Mouse (Mus musculus): ENCODE measurements around the gene Wipi1. TPM values are rescaled to one million over a fixed set of nuclear protein-coding genes. Genes with fewer than 3 reads are reported as not detected.

Wipi1 gene
- polyA plus RNA-seq, 1 experiment from 2014 or later: 31.7 TPM

DNA sequence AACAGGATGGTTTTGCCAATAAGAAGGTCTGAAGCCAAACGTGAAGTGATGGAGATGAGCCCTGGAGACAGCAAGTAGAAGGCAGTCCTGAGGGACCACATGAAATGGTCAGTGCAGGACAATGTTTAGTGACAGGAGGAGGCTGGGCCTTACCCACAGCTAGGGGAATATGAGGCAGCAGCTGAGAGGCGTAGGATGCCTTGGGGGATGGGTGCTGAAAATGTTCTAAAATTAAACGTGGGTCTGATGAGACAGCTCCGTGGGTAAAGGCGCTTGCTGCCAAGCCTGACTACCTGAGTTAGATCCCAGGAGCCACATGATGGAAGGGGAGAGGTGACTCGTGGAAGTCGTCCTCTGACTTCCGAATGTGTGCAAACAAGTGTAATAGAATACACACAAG is 21.8 kb downstream of the Wipi1 start:
- Histone ChIP-seq H3K4me1 (peaks cover 45% of the 10 kb centered on the region), H3K27me3 (replicated peaks) (no peaks in the 10 kb centered on the region), H3K27ac (no peak overlapping the region), H3K36me3 (peaks cover 51% of the 10 kb centered on the region), H3K4me2 (no peak overlapping the region), H3K9ac (no peak overlapping the region), H3K4me3 (no peak overlapping the region), H3K9me3 (replicated peaks) (no peaks in the 10 kb centered on the region)
- WGBS (ENCODE audit: insufficient replicate concordance): 79% methylated on average over 8 of the region's 8 CpGs
- no peak for ATAC-seq

DNA sequence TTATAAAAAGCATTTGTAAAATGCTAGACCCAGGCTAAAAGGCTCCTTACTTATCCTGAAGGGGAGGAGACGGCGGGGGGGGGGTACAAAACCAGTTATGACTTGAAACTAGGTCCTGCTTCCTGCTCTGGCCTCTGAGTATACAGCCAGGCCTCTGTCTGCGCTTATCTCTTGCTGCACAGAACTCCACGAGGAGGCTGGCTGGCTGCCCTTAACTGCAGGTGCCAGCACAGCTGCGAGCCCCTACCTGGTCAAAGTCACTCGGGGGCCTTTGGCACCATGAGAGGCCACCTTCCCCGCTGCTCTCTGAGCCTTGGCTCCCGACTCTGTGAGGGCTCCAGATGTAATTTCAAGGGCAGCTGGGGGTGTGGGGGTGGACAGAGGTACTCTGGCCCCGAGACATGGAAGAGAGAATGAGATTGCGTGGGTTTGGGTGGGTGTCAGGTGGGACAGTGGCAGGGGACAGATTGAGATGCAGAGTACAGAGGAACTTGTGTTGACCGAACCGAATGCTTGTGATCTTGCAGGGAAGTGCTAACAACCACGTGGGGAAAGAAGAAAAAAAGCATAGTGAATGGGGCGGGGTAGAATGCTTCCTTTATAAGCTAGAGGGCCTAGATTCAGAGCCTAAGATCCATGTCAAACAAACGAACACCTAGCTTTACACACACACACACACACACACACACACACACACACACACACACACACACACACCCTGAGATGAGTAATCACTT is 24.0 kb downstream of the Wipi1 start:
- Histone ChIP-seq H3K27me3 (replicated peaks) (no peaks in the 10 kb centered on the region), H3K9ac (peak overlapping the region; percentile 64), H3K9me3 (replicated peaks) (no peaks in the 10 kb centered on the region), H3K4me2 (peak overlapping the region; percentile 75), H3K4me3 (peak overlapping the region; percentile 32), H3K27ac (peak overlapping the region; percentile 87), H3K4me1 (peaks cover 60% of the 10 kb centered on the region), H3K36me3 (peaks cover 51% of the 10 kb centered on the region)
- ATAC-seq: peak; percentile 95
- WGBS (ENCODE audit: insufficient replicate concordance): 17% methylated on average over 14 of the region's 15 CpGs

DNA sequence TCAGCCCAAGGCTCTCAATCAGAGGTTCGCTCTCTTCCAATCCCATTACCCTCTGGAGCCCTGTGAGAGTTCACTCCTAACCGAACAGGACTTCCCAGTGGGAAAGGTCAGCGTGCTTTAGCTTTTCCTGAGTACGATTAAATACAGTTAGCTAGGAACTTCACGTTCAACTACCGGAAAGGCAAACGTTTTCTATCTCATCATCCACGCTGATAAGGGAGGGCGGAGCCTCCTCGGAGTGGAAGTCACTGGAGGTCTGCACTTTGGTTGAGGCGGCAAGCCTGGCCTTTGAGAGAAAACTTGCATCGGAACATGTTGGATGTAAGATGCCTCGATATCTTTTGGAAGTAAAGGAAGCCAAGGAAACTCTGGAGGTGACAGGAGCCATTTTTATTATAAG is 24.7 kb downstream of the Wipi1 start:
- WGBS (ENCODE audit: insufficient replicate concordance): 17% methylated on average over 13 of the region's 13 CpGs
- peaks cover 51% of the 10 kb centered on the region for H3K36me3 ChIP-seq
- peaks cover 67% of the 10 kb centered on the region for H3K4me1 ChIP-seq
- peak overlapping the region; percentile 87 for H3K27ac ChIP-seq
- peak overlapping the region; percentile 32 for H3K4me3 ChIP-seq
- no peak; the same call in 1 of the 2 replicates for ATAC-seq
- peak overlapping the region; percentile 64 for H3K9ac ChIP-seq
- no peaks in the 10 kb centered on the region for H3K27me3 ChIP-seq (replicated peaks)
- H3K4me2 ChIP-seq: peak overlapping the region; percentile 75
- H3K9me3 ChIP-seq (replicated peaks): no peaks in the 10 kb centered on the region

DNA sequence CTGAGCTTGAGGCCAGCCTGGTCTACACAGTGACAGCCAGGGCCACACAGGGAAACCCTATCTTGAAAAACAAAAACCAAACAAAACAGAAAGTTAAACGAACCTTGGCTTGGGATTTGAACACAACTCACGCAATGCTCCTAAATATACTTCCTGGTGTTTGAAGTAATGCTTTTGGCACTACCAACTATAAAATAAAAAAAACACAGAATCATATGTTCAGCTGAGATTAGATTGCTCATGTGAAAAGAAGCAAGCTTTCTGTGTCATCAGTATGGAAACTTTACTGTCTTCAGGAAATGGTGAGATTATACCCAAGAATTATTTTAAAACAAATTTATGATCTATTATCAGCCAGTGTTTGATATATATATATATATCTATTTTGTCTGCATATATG is 25.3 kb downstream of the Wipi1 start:
- H3K4me1 ChIP-seq: peaks cover 67% of the 10 kb centered on the region
- peak overlapping the region; percentile 87 for H3K27ac ChIP-seq

DNA sequence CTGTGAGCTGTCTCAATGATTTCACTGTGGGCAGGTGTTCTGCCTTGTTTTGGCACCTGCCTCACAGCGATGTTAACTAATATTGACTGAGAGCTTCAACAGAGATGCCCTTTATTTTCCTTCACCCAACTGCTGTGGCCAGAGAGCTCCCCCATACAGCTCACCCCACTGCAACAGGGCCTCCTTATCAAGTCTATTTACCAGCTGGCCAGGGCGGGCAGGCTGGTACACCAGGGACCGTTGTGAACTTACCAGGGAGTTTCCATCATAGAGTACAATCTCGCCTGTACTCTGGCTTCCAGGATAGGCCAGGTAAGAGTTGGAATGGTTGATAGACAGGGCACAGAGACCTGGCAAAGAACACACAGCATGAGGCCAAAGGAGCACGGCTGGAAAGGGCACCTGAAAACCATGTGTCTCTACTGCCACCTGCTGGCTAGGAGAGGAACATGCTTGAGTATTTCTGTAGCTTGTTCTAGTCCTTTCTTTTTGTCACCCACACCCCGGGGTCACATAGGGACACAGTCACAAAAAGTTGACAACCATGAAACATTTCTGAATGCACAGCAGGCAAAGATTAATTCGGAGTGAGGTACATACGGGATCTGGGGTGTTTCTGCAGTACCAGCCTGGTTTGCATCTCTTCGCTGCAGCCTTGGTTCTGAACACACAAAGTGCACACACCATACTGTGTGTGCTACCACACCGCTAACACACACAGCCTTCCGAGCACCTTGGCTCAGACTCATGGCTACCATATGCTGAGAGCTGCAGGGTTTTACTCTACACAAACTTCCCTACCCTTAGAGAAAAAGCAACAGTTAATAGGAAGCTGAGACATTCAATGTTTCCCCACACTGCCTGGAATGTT is 26.7 kb downstream of the Wipi1 start:
- peak overlapping the region; percentile 68 for H3K27ac ChIP-seq
- H3K27me3 ChIP-seq (replicated peaks): no peaks in the 10 kb centered on the region
- no peak overlapping the region for H3K4me3 ChIP-seq
- H3K9ac ChIP-seq: peak overlapping the region; percentile 54
- peak; percentile 56 for ATAC-seq
- peaks cover 67% of the 10 kb centered on the region for H3K4me1 ChIP-seq
- WGBS (ENCODE audit: insufficient replicate concordance): 30% methylated on average over 11 of the region's 11 CpGs
- H3K36me3 ChIP-seq: peaks cover 67% of the 10 kb centered on the region
- H3K9me3 ChIP-seq (replicated peaks): no peaks in the 10 kb centered on the region
- peak overlapping the region; percentile 37 for H3K4me2 ChIP-seq

More for the DNA sequence above, 25.3 kb downstream of the Wipi1 start:
- ATAC-seq: no peak
- no peak overlapping the region for H3K4me3 ChIP-seq
- H3K27me3 ChIP-seq (replicated peaks): no peaks in the 10 kb centered on the region
- H3K9ac ChIP-seq: no peak overlapping the region
- H3K36me3 ChIP-seq: peaks cover 57% of the 10 kb centered on the region
- WGBS (ENCODE audit: insufficient replicate concordance): 36% methylated on average over 2 of the region's 2 CpGs
- H3K9me3 ChIP-seq (replicated peaks): no peaks in the 10 kb centered on the region
- no peak overlapping the region for H3K4me2 ChIP-seq

DNA sequence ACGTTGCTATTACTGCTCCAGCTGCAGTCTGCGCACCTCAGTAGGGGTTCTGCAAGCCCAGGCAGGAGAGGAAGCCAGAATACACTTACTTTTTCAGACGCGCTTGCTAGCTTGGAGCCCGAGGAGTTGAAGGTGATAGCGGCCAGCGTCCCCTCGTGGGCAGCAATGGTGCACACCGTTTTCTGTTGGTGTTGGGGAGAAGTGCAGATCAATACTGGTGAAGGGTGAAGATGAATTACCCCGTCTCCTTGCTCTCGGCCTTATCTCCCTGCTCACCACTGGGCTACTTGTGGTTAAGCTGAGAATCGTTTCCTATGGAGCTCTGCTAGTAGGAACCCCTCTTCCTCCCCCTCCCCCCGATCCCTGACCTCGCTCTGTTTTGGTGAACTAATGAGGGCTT is 27.8 kb downstream of the Wipi1 start:
- Histone ChIP-seq H3K27ac (peak overlapping the region; percentile 68; the same call in 1 of the 2 replicates), H3K36me3 (peaks cover 67% of the 10 kb centered on the region), H3K4me3 (no peak overlapping the region)

DNA sequence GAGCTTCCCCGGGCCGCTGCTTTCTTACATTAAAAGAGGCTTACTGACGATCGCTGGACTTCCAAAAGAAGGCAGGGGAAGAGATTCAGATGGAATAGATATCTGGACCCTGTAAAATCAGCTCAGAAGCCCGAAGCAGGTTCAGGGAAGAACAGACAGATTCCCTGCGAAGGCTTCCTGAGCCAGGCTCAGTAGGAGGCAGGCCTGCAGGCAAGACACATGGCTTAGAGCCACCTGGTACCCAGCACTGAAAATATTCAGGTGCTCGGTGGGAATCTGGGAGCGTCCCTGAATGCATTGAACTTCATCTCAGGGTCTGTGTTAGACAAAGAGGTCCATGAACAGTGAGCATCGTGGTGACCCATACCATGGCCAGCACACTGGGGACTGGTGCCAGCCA is 31.8 kb downstream of the Wipi1 start:
- ATAC-seq: no peak
- H3K4me3 ChIP-seq: no peak overlapping the region
- no peak overlapping the region for H3K9ac ChIP-seq
- H3K4me2 ChIP-seq: no peak overlapping the region
- H3K27me3 ChIP-seq (replicated peaks): no peaks in the 10 kb centered on the region
- no peaks in the 10 kb centered on the region for H3K9me3 ChIP-seq (replicated peaks)
- no peak overlapping the region for H3K27ac ChIP-seq
- peaks cover 33% of the 10 kb centered on the region for H3K4me1 ChIP-seq
- H3K36me3 ChIP-seq: peaks cover 97% of the 10 kb centered on the region
- 87% methylated on average over 9 of the region's 9 CpGs for WGBS (ENCODE audit: insufficient replicate concordance)

More for the DNA sequence above, 27.8 kb downstream of the Wipi1 start:
- Histone ChIP-seq H3K9ac (0 out of 2 replicates have a peak overlapping the region, but pooled peaks have one; percentile 20), H3K27me3 (replicated peaks) (no peaks in the 10 kb centered on the region), H3K9me3 (replicated peaks) (no peaks in the 10 kb centered on the region), H3K4me2 (no peak overlapping the region), H3K4me1 (peaks cover 66% of the 10 kb centered on the region)
- 28% methylated on average over 14 of the region's 14 CpGs for WGBS (ENCODE audit: insufficient replicate concordance)
- ATAC-seq: no peak

DNA sequence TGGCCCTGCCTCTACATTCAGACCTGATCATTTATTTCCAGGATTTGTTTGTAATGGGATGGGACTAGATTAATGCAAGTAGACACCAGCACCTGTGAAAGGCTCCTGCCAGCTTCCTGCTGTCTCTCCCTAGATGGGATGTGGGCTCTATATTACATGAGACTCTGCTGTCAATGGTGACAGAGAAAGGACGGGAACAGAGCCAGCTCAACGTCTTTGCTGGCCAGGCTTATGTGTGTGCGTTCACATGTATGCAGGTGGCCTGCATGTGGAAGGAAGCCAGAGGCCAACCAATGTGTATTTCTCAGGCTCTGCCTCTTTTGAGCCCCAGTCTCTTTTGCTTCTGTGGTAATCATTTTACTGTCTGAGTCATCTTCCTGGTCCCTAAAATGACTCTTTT is 33.2 kb downstream of the Wipi1 start:
- H3K9me3 ChIP-seq (replicated peaks): no peaks in the 10 kb centered on the region
- H3K4me3 ChIP-seq: no peak overlapping the region
- no peak overlapping the region for H3K27ac ChIP-seq
- WGBS (ENCODE audit: insufficient replicate concordance): 67% methylated on average over 3 of the region's 3 CpGs
- H3K27me3 ChIP-seq (replicated peaks): no peaks in the 10 kb centered on the region
- ATAC-seq: no peak
- no peak overlapping the region for H3K9ac ChIP-seq
- H3K4me2 ChIP-seq: no peak overlapping the region
- H3K4me1 ChIP-seq: peaks cover 19% of the 10 kb centered on the region
- H3K36me3 ChIP-seq: peaks cover 91% of the 10 kb centered on the region

DNA sequence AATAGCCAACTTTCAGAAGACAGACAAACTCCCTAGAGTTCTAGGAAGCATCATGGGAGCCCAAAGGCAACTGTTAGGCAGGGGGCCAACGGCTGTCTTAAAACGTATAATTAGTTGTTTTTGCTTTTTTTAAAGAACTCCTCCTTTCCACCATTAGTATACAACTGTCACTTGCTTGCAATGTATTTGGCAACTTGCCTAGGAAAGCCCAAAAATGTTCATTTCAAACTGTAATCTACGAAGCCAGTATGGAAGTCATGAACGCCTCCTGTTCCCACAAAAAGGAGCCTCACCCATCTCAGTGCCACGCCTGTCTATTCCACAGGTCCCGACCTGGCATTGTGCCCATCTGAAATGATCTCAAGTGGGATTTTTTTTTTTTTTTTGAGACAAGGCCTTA is 35.9 kb downstream of the Wipi1 start:
- H3K4me1 ChIP-seq: peaks cover 7% of the 10 kb centered on the region
- no peak overlapping the region for H3K4me2 ChIP-seq
- H3K27ac ChIP-seq: no peak overlapping the region
- H3K4me3 ChIP-seq: no peak overlapping the region
- peaks cover 80% of the 10 kb centered on the region for H3K36me3 ChIP-seq
- no peaks in the 10 kb centered on the region for H3K9me3 ChIP-seq (replicated peaks)
- no peaks in the 10 kb centered on the region for H3K27me3 ChIP-seq (replicated peaks)
- no peak overlapping the region for H3K9ac ChIP-seq
- no peak for ATAC-seq
- 83% methylated on average over 6 of the region's 6 CpGs for WGBS (ENCODE audit: insufficient replicate concordance)

DNA sequence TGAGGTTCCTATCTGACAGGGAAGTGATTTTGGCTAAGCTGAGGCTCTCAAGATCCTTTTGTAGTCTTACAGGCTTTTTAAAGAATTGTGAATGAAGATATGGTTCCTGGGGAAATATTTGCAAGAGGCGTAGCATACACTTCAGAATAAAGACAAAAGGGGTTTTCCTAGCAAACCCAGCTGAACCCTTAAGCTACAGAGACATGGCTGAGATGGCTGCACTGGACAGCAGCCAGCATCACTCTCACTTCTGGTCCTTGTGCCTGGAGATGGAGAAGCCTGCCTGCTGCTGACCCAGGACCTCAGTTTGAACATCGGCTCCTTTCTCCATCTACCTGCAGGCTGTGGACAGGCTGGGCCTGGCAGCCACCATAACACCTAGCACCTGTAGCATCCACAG is 37.2 kb downstream of the Wipi1 start:
- ATAC-seq: no peak
- Histone ChIP-seq H3K4me2 (no peak overlapping the region), H3K27ac (0 out of 2 replicates have a peak overlapping the region, but pooled peaks have one; percentile 24), H3K4me3 (no peak overlapping the region), H3K9ac (no peak overlapping the region), H3K36me3 (peaks cover 68% of the 10 kb centered on the region), H3K27me3 (replicated peaks) (no peaks in the 10 kb centered on the region), H3K4me1 (peaks cover 7% of the 10 kb centered on the region), H3K9me3 (replicated peaks) (no peaks in the 10 kb centered on the region)
- 88% methylated on average over 2 of the region's 2 CpGs for WGBS (ENCODE audit: insufficient replicate concordance)

DNA sequence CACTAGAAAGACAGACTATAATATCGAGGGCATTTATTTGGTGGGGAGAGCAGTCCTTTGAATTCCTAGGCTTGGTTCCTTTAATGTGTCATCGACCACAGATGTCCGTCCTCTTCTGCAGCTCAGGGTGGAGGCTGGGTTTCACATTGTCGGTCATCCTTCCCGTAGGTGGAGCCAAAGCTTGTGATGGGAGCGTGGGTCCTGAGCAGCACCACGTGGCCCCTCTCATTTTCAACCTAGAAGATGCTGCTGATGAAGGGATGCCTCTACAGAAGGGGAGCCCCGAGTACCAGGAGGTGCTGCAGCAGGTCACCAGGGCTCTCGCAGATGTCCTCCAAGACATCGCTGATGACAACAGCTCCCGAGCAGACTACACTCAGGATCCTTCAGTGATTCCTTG is 39.7 kb downstream of the Wipi1 start:
- no peak overlapping the region for H3K4me2 ChIP-seq
- no peak overlapping the region for H3K27ac ChIP-seq
- ATAC-seq: no peak
- peaks cover 42% of the 10 kb centered on the region for H3K36me3 ChIP-seq
- no peak overlapping the region for H3K4me3 ChIP-seq
- no peaks in the 10 kb centered on the region for H3K9me3 ChIP-seq (replicated peaks)
- peaks cover 7% of the 10 kb centered on the region for H3K4me1 ChIP-seq
- H3K9ac ChIP-seq: no peak overlapping the region
- no peaks in the 10 kb centered on the region for H3K27me3 ChIP-seq (replicated peaks)
- WGBS (ENCODE audit: insufficient replicate concordance): 72% methylated on average over 11 of the region's 11 CpGs

DNA sequence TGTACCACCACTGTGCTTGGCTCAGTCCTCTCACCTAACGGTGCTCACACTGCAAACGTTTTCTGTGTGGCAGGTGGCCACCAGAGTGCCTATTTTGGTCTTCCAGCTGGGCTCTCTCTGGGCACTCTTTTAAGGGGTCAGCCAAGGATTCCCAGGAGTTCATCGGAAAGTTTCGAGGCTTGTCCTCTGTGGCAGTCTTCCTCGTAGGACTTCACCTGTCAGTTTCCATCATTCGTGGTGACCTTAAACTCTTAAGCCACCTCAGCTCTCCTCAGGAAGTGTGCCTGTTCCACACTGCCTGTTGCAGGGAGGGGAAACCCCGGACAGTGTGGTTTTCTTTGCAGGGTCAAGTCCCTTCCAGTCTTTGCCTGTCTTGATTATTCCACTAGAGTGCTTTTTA is 42.0 kb downstream of the Wipi1 start:
- no peaks in the 10 kb centered on the region for H3K9me3 ChIP-seq (replicated peaks)
- no peak overlapping the region for H3K4me2 ChIP-seq
- H3K9ac ChIP-seq: no peak overlapping the region
- peaks cover 23% of the 10 kb centered on the region for H3K36me3 ChIP-seq
- H3K27me3 ChIP-seq (replicated peaks): no peaks in the 10 kb centered on the region
- no peak overlapping the region; the same call in 1 of the 2 replicates for H3K27ac ChIP-seq
- 55% methylated on average over 7 of the region's 7 CpGs for WGBS (ENCODE audit: insufficient replicate concordance)
- H3K4me1 ChIP-seq: peaks cover 4% of the 10 kb centered on the region; the same call in 1 of the 2 replicates
- no peak overlapping the region for H3K4me3 ChIP-seq
- ATAC-seq: no peak
